Mouse (Mus musculus) MEL (cell line): ENCODE measurements around the gene Bricd5. TPM values are rescaled to one million over a fixed set of nuclear protein-coding genes. Genes with fewer than 3 reads are reported as not detected.

Experiments
- DNase-seq: peaks from one replicate; pipeline ENCODE4 v3.0.0; 2011; ENCODE audit warnings: low read depth, low spot score
- H3K27ac ChIP-seq: 2 replicates; pipeline ENCODE4 v1.5.1; 2012; ENCODE audit warnings: low read depth, mild to moderate bottlenecking, control low read depth, low read length, moderate library complexity; ENCODE audit not compliant: control insufficient read depth
- H3K27me3 ChIP-seq, 2 experiments: fragments of 150-350 bp in 1 of 2; sonication (generic) in 1 of 2; 2 replicates each; pipeline ENCODE4 v1.6.1; 2012; ENCODE audit warnings: low read length in 2 of 2, mild to moderate bottlenecking in 2 of 2, improper control_type of control experiment in 1 of 2, moderate library complexity in 1 of 2; ENCODE audit not compliant: insufficient read depth in 2 of 2, control insufficient read depth in 1 of 2
- H3K36me3 ChIP-seq, 2 experiments: 2 replicates each; pipeline ENCODE4 v1.6.1; 2012 to 2014; ENCODE audit warnings: low read length in 2 of 2, improper control_type of control experiment in 1 of 2, inconsistent platforms in 1 of 2, mild to moderate bottlenecking in 1 of 2; ENCODE audit not compliant: insufficient read depth in 2 of 2, control insufficient read depth in 1 of 2
- H3K4me1 ChIP-seq, 2 experiments: fragments of 150-350 bp in 1 of 2; sonication (generic) in 1 of 2; 2 replicates each; pipeline ENCODE4 v1.6.1; 2012; ENCODE audit warnings: low read length in 2 of 2, improper control_type of control experiment in 1 of 2, mild to moderate bottlenecking in 1 of 2; ENCODE audit not compliant: insufficient read depth in 2 of 2, control insufficient read depth in 1 of 2
- H3K4me3 ChIP-seq, 2 experiments: fragments of 150-350 bp in 1 of 2; sonication (generic) in 1 of 2; 2 replicates each; pipeline ENCODE4 v1.5.1; 2012; ENCODE audit warnings: low read depth in 2 of 2, low read length in 2 of 2, mild to moderate bottlenecking in 2 of 2, moderate library complexity in 2 of 2, control low read depth in 1 of 2, improper control_type of control experiment in 1 of 2; ENCODE audit not compliant: control insufficient read depth in 1 of 2, insufficient read depth in 1 of 2
- H3K79me2 ChIP-seq: 2 replicates; pipeline ENCODE4 v1.6.1; 2012; ENCODE audit warnings: mild to moderate bottlenecking, low read length, moderate library complexity; ENCODE audit not compliant: control insufficient read depth, poor library complexity, insufficient read depth
- H3K9ac ChIP-seq: 2 replicates; pipeline ENCODE4 v1.6.1; 2012; ENCODE audit warnings: low read depth, mild to moderate bottlenecking, control low read depth, low read length, moderate library complexity; ENCODE audit not compliant: control insufficient read depth, poor library complexity, severe bottlenecking
- H3K9me3 ChIP-seq: fragments of 150-350 bp; sonication (generic); replicated peaks from 2 replicates; pipeline ENCODE4 v1.6.1; 2012; ENCODE audit warnings: mild to moderate bottlenecking, low read length, improper control_type of control experiment, moderate library complexity; ENCODE audit not compliant: insufficient read depth
- BHLHE40 ChIP-seq: IDR thresholded peaks from 2 replicates; pipeline ENCODE4 v1.6.1; 2012; ENCODE audit warnings: low read depth, mild to moderate bottlenecking, inconsistent platforms, low read length, improper control_type of control experiment, borderline replicate concordance
- CHD1 ChIP-seq: IDR thresholded peaks from 2 replicates; pipeline ENCODE4 v1.6.1; 2012; ENCODE audit warnings: low read depth, mild to moderate bottlenecking, inconsistent platforms, low read length, improper control_type of control experiment
- CHD2 ChIP-seq: IDR thresholded peaks from 2 replicates; pipeline ENCODE4 v1.6.1; 2011; ENCODE audit warnings: low read length, improper control_type of control experiment
- CTCF ChIP-seq, 3 experiments: IDR thresholded peaks in 2 of 3; conservative IDR thresholded peaks in 1 of 3; 2 replicates each; pipeline ENCODE4 v1.5.1; 2011 to 2012; ENCODE audit warnings: low read length in 3 of 3, low read depth in 2 of 3, mild to moderate bottlenecking in 2 of 3, improper control_type of control experiment in 1 of 3, inconsistent platforms in 1 of 3, mixed read lengths in 1 of 3, moderate library complexity in 1 of 3; ENCODE audit not compliant: control insufficient read depth in 1 of 3, insufficient read depth in 1 of 3, poor library complexity in 1 of 3, severe bottlenecking in 1 of 3
- ELF1 ChIP-seq: IDR thresholded peaks from 2 replicates; pipeline ENCODE4 v1.6.1; 2014; ENCODE audit warnings: low read depth, mild to moderate bottlenecking, inconsistent platforms, low read length, improper control_type of control experiment, moderate library complexity
- ETS1 ChIP-seq: IDR thresholded peaks from 2 replicates; pipeline ENCODE4 v1.6.1; 2012; ENCODE audit warnings: low read depth, mild to moderate bottlenecking, inconsistent platforms, low read length, improper control_type of control experiment, moderate library complexity
- GABPA ChIP-seq: IDR thresholded peaks from 2 replicates; pipeline ENCODE4 v1.6.1; 2012; ENCODE audit warnings: low read depth, mild to moderate bottlenecking, inconsistent platforms, low read length, improper control_type of control experiment, moderate library complexity
- GATA1 ChIP-seq: IDR thresholded peaks from 2 replicates; pipeline ENCODE4 v1.6.1; 2011; ENCODE audit warnings: low read depth, low read length, improper control_type of control experiment
- JUND ChIP-seq: IDR thresholded peaks from 2 replicates; pipeline ENCODE4 v1.6.1; 2011; ENCODE audit warnings: low read depth, mild to moderate bottlenecking, improper control_type of control experiment, low read length
- MAX ChIP-seq: IDR thresholded peaks from 2 replicates; pipeline ENCODE4 v1.6.1; 2011; ENCODE audit warnings: low read length, improper control_type of control experiment
- MAZ ChIP-seq: IDR thresholded peaks from 2 replicates; pipeline ENCODE4 v1.6.1; 2012; ENCODE audit warnings: low read depth, mild to moderate bottlenecking, inconsistent platforms, low read length, improper control_type of control experiment
- MEF2A ChIP-seq: IDR thresholded peaks from 2 replicates; pipeline ENCODE4 v1.6.1; 2014; ENCODE audit warnings: low read depth, mild to moderate bottlenecking, inconsistent platforms, low read length, improper control_type of control experiment; ENCODE audit not compliant: poor library complexity, insufficient replicate concordance, severe bottlenecking; ENCODE audit errors: extremely low read depth
- MXI1 ChIP-seq: IDR thresholded peaks from 2 replicates; pipeline ENCODE4 v1.6.1; 2011; ENCODE audit warnings: mild to moderate bottlenecking, low read depth, low read length, improper control_type of control experiment
- MYB ChIP-seq: IDR thresholded peaks from 2 replicates; pipeline ENCODE4 v1.6.1; 2011; ENCODE audit warnings: mild to moderate bottlenecking, low read depth, low read length, improper control_type of control experiment
- MYC ChIP-seq: IDR thresholded peaks from 2 replicates; pipeline ENCODE4 v1.6.1; 2011; ENCODE audit warnings: low read depth, mild to moderate bottlenecking, low read length, improper control_type of control experiment, moderate library complexity
- RCOR1 ChIP-seq: IDR thresholded peaks from 2 replicates; pipeline ENCODE4 v1.6.1; 2012; ENCODE audit warnings: low read depth, mild to moderate bottlenecking, inconsistent platforms, low read length, improper control_type of control experiment
- SIN3A ChIP-seq: IDR thresholded peaks from 2 replicates; pipeline ENCODE4 v1.6.1; 2012; ENCODE audit warnings: low read length, improper control_type of control experiment, inconsistent platforms
- SMC3 ChIP-seq: IDR thresholded peaks from 2 replicates; pipeline ENCODE4 v1.6.1; 2011; ENCODE audit warnings: low read depth, low read length, improper control_type of control experiment
- TAL1 ChIP-seq: IDR thresholded peaks from 2 replicates; pipeline ENCODE4 v1.6.1; 2012; ENCODE audit warnings: mild to moderate bottlenecking, inconsistent platforms, low read length, moderate library complexity, mixed read lengths
- USF2 ChIP-seq, 2 experiments: IDR thresholded peaks; 2 replicates each; pipeline ENCODE4 v1.6.1; 2011 to 2012; ENCODE audit warnings: improper control_type of control experiment in 2 of 2, low read length in 2 of 2, borderline replicate concordance in 1 of 2, inconsistent platforms in 1 of 2, low read depth in 1 of 2, mild to moderate bottlenecking in 1 of 2; ENCODE audit not compliant: insufficient read depth in 1 of 2
- ZC3H11A ChIP-seq: IDR thresholded peaks from 2 replicates; pipeline ENCODE4 v1.6.1; 2012; ENCODE audit warnings: low read depth, mild to moderate bottlenecking, inconsistent platforms, low read length, improper control_type of control experiment
- ZKSCAN1 ChIP-seq: IDR thresholded peaks from 2 replicates; pipeline ENCODE4 v1.6.1; 2012; ENCODE audit warnings: low read depth, mild to moderate bottlenecking, inconsistent platforms, low read length, improper control_type of control experiment, moderate library complexity
- ZMIZ1 ChIP-seq: IDR thresholded peaks from 2 replicates; pipeline ENCODE4 v1.6.1; 2012; ENCODE audit warnings: low read depth, mild to moderate bottlenecking, inconsistent platforms, low read length, improper control_type of control experiment, moderate library complexity
- ZNF384 ChIP-seq: IDR thresholded peaks from 2 replicates; pipeline ENCODE4 v1.6.1; 2012; ENCODE audit warnings: low read depth, mild to moderate bottlenecking, inconsistent platforms, low read length, improper control_type of control experiment
- polyA plus RNA-seq, 2 experiments: library from polyadenylated mRNA; stranded (reverse) in 1 of 2; unstranded in 1 of 2; fragments of >175 nt in 1 of 2; fragments of >200 nt in 1 of 2; gene quantifications; 2 replicates each; pipeline versions ENCODE4 v1.2.1 to v1.2.4; 2012; ENCODE audit warnings: low replicate concordance in 2 of 2, low read depth in 1 of 2; ENCODE audit not compliant: insufficient read length in 2 of 2, insufficient read depth in 1 of 2, missing spikeins in 1 of 2
- total RNA-seq: library from RNA; depleted of rRNA; stranded (reverse); fragments of 300-350 nt; gene quantifications from 2 replicates; pipeline ENCODE4 v1.2.3, GENCODE M21; 2012

Bricd5 gene
- total and polyA plus RNA-seq, 3 experiments = 0.82 to 2.0 TPM; not detected in 1

DNA sequence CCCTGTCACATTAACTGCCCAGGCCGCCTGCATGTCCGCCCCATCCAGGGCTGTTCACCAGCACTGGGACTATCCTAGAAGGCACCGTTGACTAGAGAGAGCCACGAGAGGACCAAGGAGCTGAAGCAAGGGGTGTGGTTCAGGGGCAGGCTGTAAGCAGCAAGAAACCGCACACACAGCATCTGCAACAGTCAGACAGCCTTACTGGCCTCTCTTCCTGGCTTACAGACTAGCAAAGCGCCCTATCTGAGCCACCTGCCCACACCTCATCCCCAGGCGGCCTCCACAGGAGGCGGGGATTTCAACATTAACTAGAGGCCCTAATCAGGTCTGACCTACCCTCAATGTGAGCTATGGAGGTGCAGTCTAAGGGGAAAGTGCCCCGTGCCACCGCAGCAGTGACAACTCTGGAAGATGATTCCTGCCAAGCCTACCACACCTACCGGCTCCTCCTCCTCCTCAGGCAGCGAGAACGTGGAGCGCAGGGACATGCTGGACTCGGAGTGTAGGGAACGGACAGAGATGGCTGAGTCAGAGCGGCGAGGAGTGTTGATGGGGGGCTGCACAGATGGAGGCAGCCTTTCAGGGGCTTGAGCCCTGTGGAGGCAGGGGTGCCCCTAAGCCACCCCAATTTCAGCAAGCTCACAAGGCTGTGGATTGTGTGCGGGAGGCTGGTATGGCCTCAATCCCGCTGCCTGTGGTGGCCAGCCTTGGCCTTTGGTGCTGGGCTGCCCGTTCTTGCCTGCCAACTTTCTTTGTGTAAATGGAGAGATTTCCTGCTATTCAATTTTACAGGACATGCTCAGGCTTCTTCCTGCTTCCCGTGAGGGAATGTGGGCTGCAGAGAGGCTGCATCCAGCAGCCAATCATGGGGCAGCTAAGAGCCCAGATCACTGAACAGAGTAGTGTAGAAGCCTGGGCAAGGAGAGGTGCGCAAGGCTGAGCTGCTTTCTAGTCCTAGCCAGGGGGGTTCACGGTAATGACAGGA lies 40.9 kb downstream of the Bricd5 start:
- Histone ChIP-seq H3K4me3 (no peak overlapping the region), H3K9ac (no peak overlapping the region), H3K9me3 (no peaks in the 10 kb centered on the region), H3K79me2 (no peaks in the 10 kb centered on the region), H3K27ac (no peak overlapping the region), H3K27me3 (no peaks in the 10 kb centered on the region), H3K4me1 (no peaks in the 10 kb centered on the region), H3K36me3 (peaks cover 0 to 7% of the 10 kb centered on the region in 2 experiments; a peak in 2 of 4 replicates)
- DNase-seq = no peak
- TF ChIP-seq ZKSCAN1 = no peak
- no peak for TF ChIP-seq ELF1
- TF ChIP-seq ETS1 = no peak
- no peak for TF ChIP-seq ZC3H11A
- no peak for TF ChIP-seq MXI1
- TF ChIP-seq MYC = no peak
- no peak for TF ChIP-seq SMC3
- no peak for TF ChIP-seq ZNF384
- TF ChIP-seq MYB = no peak

DNA sequence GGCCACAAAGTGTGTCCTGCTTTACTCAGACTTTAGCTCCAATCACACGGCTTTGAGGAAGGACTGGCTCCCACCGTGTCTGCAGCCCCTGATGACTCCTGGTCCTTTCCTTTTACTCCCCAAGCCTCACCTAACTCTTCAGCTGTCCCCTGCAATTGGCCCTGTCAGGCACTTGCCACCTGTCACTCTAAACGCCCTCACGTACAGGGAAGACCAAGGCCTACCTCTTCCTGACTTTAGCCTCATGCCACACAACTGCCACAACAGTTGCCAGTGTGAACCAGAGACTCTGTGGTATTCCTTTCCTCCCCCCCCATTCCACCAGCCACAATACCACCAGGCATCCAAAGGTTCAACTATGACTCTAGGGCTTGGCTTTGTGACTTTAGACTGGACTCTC lies 46.8 kb downstream of the Bricd5 start:
- H3K9ac ChIP-seq = no peak overlapping the region
- no peak overlapping the region for H3K27ac ChIP-seq
- no peaks in the 10 kb centered on the region for H3K9me3 ChIP-seq
- H3K4me3 ChIP-seq = no peak overlapping the region
- no peaks in the 10 kb centered on the region for H3K4me1 ChIP-seq
- no peaks in the 10 kb centered on the region for H3K27me3 ChIP-seq
- TF ChIP-seq USF2 (IDR thresholded peaks at IDR 0.05; ENCODE audit: borderline replicate concordance in 1 of 2, insufficient read depth in 1 of 2, low read depth in 1 of 2, low read length in 2 of 2) (no peak), JUND (no peak), SIN3A (no peak), ZNF384 (no peak), MAZ (no peak), RCOR1 (no peak), CHD2 (no peak), SMC3 (no peak), ZMIZ1 (no peak), CTCF (IDR thresholded peaks at IDR 0.05 in 2 of 3, conservative IDR thresholded peaks at IDR 0.05 in 1 of 3; ENCODE audit: control insufficient read depth in 1 of 3, insufficient read depth in 1 of 3, low read depth in 2 of 3, low read length in 3 of 3, poor library complexity in 1 of 3, severe bottlenecking in 1 of 3) (no peak), MEF2A (no peak), GABPA (no peak), CHD1 (no peak), BHLHE40 (no peak), MAX (no peak), TAL1 (no peak), GATA1 (no peak), ELF1 (no peak)
- DNase-seq = no peak
- peaks cover 25% of the 10 kb centered on the region for H3K79me2 ChIP-seq
- H3K36me3 ChIP-seq = peaks cover 0 to 7% of the 10 kb centered on the region in 2 experiments; a peak in 2 of 4 replicates
